ENCODE assay signal across 9 mouse cellular contexts in the genomic region with DNA sequence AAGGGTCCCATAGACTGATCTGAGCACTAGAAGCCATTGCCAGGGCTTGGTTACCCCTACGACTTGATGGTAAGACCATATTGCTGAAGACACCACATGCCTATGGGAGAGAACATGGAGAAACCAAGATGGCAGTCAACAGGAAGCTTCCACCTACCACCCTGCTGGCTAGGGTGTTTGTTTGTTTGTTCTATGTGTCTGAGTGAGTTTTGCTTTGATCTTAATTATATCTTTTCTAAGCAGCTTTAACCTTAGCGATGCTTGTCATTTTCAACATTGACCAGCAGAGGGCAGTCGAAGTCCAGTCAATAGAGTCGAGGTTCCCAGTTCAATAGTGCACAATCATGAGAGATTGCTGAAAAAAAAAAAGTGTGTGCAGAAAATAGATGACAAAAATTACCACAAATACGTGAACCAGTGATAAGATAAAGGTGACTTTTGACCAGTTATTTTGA. TPM values are rescaled to one million over a fixed set of nuclear protein-coding genes. Genes with fewer than 3 reads are reported as not detected.
DNase-seq lines count a peak whose midpoint lies in the region; ATAC-seq and TF ChIP-seq lines count a peak whose summit lies in the region.
"Had no signal": no experiment of that assay in that cellular context is flagged by ENCODE, and none has a peak within 500 bp of the region (broad histone marks: within the 10 kb centered on the region; RNA-seq: fewer than 3 reads in every experiment).

No protein-coding gene starts in this region.

- DNase-seq in lung, postnatal 0 days (ENCODE audit: low spot score): peak; percentile 68
- no peak for DNase-seq in lung, postnatal 4 days
- DNase-seq in ZHBTc4 (ENCODE audit: low read depth, low spot score): peak; percentile 73
- peak; percentile 74 for DNase-seq in embryonic facial prominence, embryonic 14.5 days (ENCODE audit: low spot score)
- peak; percentile 79 for DNase-seq in kidney, postnatal 0 days (ENCODE audit: low spot score)
- peak; percentile 82 for DNase-seq in naive thymus-derived CD4-positive, alpha-beta T cell, adult 2 months (ENCODE audit: low read depth)
- DNase-seq in urinary bladder, postnatal 36 days (ENCODE audit: low spot score in 2 of 2): no peak
- DNase-seq: liver, embryonic 13.5 days had no signal

- no peaks in the 10 kb centered on the region for H3K27me3 ChIP-seq in lung, postnatal 0 days (replicated peaks; ENCODE audit: insufficient read depth, low read length)
- no peaks in the 10 kb centered on the region for H3K27me3 ChIP-seq in embryonic facial prominence, embryonic 14.5 days (replicated peaks; ENCODE audit: control insufficient read depth, insufficient read depth, low read length)
- H3K27me3 ChIP-seq in kidney, postnatal 0 days (ENCODE audit: insufficient read depth, low read length): no peaks in the 10 kb centered on the region
- H3K27me3 ChIP-seq: liver, embryonic 13.5 days had no signal

- H3K27ac ChIP-seq in lung, postnatal 0 days (ENCODE audit: low read length): no peak overlapping the region
- H3K27ac ChIP-seq in embryonic facial prominence, embryonic 14.5 days (replicated peaks; ENCODE audit: low read depth, low read length): no peak overlapping the region
- H3K27ac ChIP-seq in kidney, postnatal 0 days: no peak overlapping the region
- H3K27ac ChIP-seq: liver, embryonic 13.5 days had no signal

- no peaks in the 10 kb centered on the region for H3K4me1 ChIP-seq in lung, postnatal 0 days (ENCODE audit: insufficient read depth, low read depth, low read length)
- H3K4me1 ChIP-seq in embryonic facial prominence, embryonic 14.5 days (ENCODE audit: control insufficient read depth, insufficient read depth, low read length): no peaks in the 10 kb centered on the region
- H3K4me1 ChIP-seq in kidney, postnatal 0 days (replicated peaks; ENCODE audit: insufficient read depth, low read length): no peaks in the 10 kb centered on the region
- H3K4me1 ChIP-seq: liver, embryonic 13.5 days had no signal

- TF ChIP-seq EP300 in lung, postnatal 0 days (IDR thresholded peaks at IDR 0.05): no peak

- peak; percentile 86 for TF ChIP-seq CTCF in lung, postnatal 0 days (IDR thresholded peaks at IDR 0.05)
- peak; percentile 90 for TF ChIP-seq CTCF in kidney, postnatal 0 days (IDR thresholded peaks at IDR 0.05; ENCODE audit: low read depth)

- ATAC-seq in lung, postnatal 0 days: 0 out of 2 replicates have a peak, but pooled peaks have one; percentile 35
- ATAC-seq in embryonic facial prominence, embryonic 14.5 days (ENCODE audit: low read depth): no peak
- ATAC-seq in kidney, postnatal 0 days (replicated peaks; ENCODE audit: low FRiP score, low read depth): no peak

- H3K36me3 ChIP-seq in lung, postnatal 0 days (ENCODE audit: insufficient read depth, low read length): no peaks in the 10 kb centered on the region
- H3K36me3 ChIP-seq in embryonic facial prominence, embryonic 14.5 days (ENCODE audit: control insufficient read depth, insufficient read depth, low read length): no peaks in the 10 kb centered on the region
- H3K36me3 ChIP-seq in kidney, postnatal 0 days (ENCODE audit: insufficient read depth, low read length): no peaks in the 10 kb centered on the region
- H3K36me3 ChIP-seq: liver, embryonic 13.5 days had no signal

- WGBS in lung, postnatal 0 days: 18% methylated on average over 5 of the region's 5 CpGs
- whole genome bisulfite sequencing in embryonic facial prominence, embryonic 14.5 days: 20% methylated on average over 5 of the region's 5 CpGs
- 19% methylated on average over 5 of the region's 5 CpGs for WGBS in kidney, postnatal 0 days

- no peak overlapping the region for H3K9ac ChIP-seq in lung, postnatal 0 days (replicated peaks; ENCODE audit: low read depth)
- no peak overlapping the region for H3K9ac ChIP-seq in embryonic facial prominence, embryonic 14.5 days (ENCODE audit: low read depth, low read length)
- H3K9ac ChIP-seq in kidney, postnatal 0 days (ENCODE audit: low read depth, low read length): no peak overlapping the region
- H3K9ac ChIP-seq: liver, embryonic 13.5 days had no signal

- no peaks in the 10 kb centered on the region for H3K9me3 ChIP-seq in lung, postnatal 0 days (ENCODE audit: low read length)
- no peaks in the 10 kb centered on the region for H3K9me3 ChIP-seq in embryonic facial prominence, embryonic 14.5 days (ENCODE audit: control insufficient read depth, low read length)
- H3K9me3 ChIP-seq in kidney, postnatal 0 days (replicated peaks; ENCODE audit: low read length): no peaks in the 10 kb centered on the region
- H3K9me3 ChIP-seq: liver, embryonic 13.5 days had no signal

- no peak overlapping the region for H3K4me3 ChIP-seq in lung, postnatal 0 days (ENCODE audit: low read depth, low read length)
- no peak overlapping the region for H3K4me3 ChIP-seq in embryonic facial prominence, embryonic 14.5 days (ENCODE audit: low read depth, low read length)
- H3K4me3 ChIP-seq in kidney, postnatal 0 days (replicated peaks; ENCODE audit: low read depth, low read length): no peak overlapping the region
- H3K4me3 ChIP-seq: erythroblast, embryonic 14.5 days; liver, embryonic 13.5 days had no signal

- H3K4me2 ChIP-seq in lung, postnatal 0 days (replicated peaks; ENCODE audit: low read depth, low read length): no peak overlapping the region
- H3K4me2 ChIP-seq in embryonic facial prominence, embryonic 14.5 days (ENCODE audit: low read depth, low read length): no peak overlapping the region
- H3K4me2 ChIP-seq in kidney, postnatal 0 days (ENCODE audit: low read length): no peak overlapping the region
- H3K4me2 ChIP-seq: liver, embryonic 13.5 days had no signal

RNA-seq across cellular contexts. Expression of gene Plk2, which starts 12.4 kb away (rescaled TPM):
- 103 and 137 TPM in 2 replicates for polyA plus RNA-seq in lung, postnatal 0 days (2015; fragmentation: Nextera tagmentation; extraction: Ambion mirVana)
- polyA plus RNA-seq in embryonic facial prominence, embryonic 14.5 days (2014; fragmentation: Nextera tagmentation; extraction: Ambion mirVana): 97.9 and 133 TPM in 2 replicates
- polyA plus RNA-seq in kidney, postnatal 0 days (2015; fragmentation: Nextera tagmentation; extraction: Ambion mirVana): 50.5 and 54.9 TPM in 2 replicates
- polyA plus RNA-seq: erythroblast, embryonic 14.5 days had no signal

RNA-seq across cellular contexts. Expression of gene Gapt, which starts 25.5 kb away (rescaled TPM):
- 0.45 and 0.55 TPM in 2 replicates for polyA plus RNA-seq in lung, postnatal 0 days (2015; fragmentation: Nextera tagmentation; extraction: Ambion mirVana)
- 0.36 and 0.39 TPM in 2 replicates for polyA plus RNA-seq in embryonic facial prominence, embryonic 14.5 days (2014; fragmentation: Nextera tagmentation; extraction: Ambion mirVana)
- 0.06 and 0.21 TPM in 2 replicates for polyA plus RNA-seq in kidney, postnatal 0 days (2015; fragmentation: Nextera tagmentation; extraction: Ambion mirVana)
- polyA plus RNA-seq: erythroblast, embryonic 14.5 days had no signal

Comparison
In these comparisons a context has a peak if more than half of its experiments do, and no peak if none do; other contexts are left out.
1. DNase-seq: peak in lung, postnatal 0 days (single experiment), ZHBTc4 (single experiment), embryonic facial prominence, embryonic 14.5 days (single experiment), kidney, postnatal 0 days (single experiment) and naive thymus-derived CD4-positive, alpha-beta T cell, adult 2 months (single experiment); none in lung, postnatal 4 days (0 of 2) and urinary bladder, postnatal 36 days (0 of 2).